Mouse (Mus musculus) heart, adult 9 months (tissue): ENCODE measurements at regions not wholly inside any gene's neighbourhood (a gene's known extent, or its start where the extent isn't known, plus 50 kb on each side); places are given as distances from the start of the nearest gene placed in this dataset.

Experiments
- DNase-seq, 2 experiments: peaks; one replicate each; pipeline ENCODE4 v3.0.0; 2022; ENCODE audit warnings: low spot score in 2 of 2

- DNase-seq = no peak
These were observed 83.7 kb upstream of the Lama2 start for GRCm38 (mm10) chr10:27703260-27703659.

- DNase-seq = no peak
These were observed 78.7 kb upstream of the Lama2 start for GRCm38 (mm10) chr10:27698305-27698704.

- no peak for DNase-seq
These were observed 61.8 kb upstream of the Lama2 start for GRCm38 (mm10) chr10:27681376-27681775.

- DNase-seq = peak in 1 of 2 experiments; percentile 8
These were observed 56.0 kb upstream of the Lama2 start for GRCm38 (mm10) chr10:27675579-27675978.

GRCm38 (mm10) chr10:27674379-27674778 lies 54.8 kb upstream of the Lama2 start:
- DNase-seq = no peak
